Mouse (Mus musculus) kidney, adult 2 months (tissue): Measurements from ENCODE around the gene Crebzf. TPM values are rescaled to one million over a fixed set of nuclear protein-coding genes. Genes with fewer than 3 reads are reported as not detected.

ENCODE experiments used
- DNase-seq: peaks from one replicate; pipeline ENCODE4 v3.0.0; 2021
- H3K27ac ChIP-seq: fragments of 200-500 bp; 2 replicates; pipeline ENCODE4 v1.5.1; 2012; ENCODE audit warnings: low read depth, low read length, control low read depth, inconsistent platforms; ENCODE audit not compliant: insufficient read depth
- H3K27me3 ChIP-seq: fragments of 200-500 bp; replicated peaks from 2 replicates; pipeline ENCODE4 v1.6.1; 2012; ENCODE audit warnings: mild to moderate bottlenecking, moderate library complexity, low read length, inconsistent platforms; ENCODE audit not compliant: control insufficient read depth, insufficient read depth
- H3K36me3 ChIP-seq: fragments of 200-500 bp; 2 replicates; pipeline ENCODE4 v1.6.1; 2012; ENCODE audit warnings: mild to moderate bottlenecking, moderate library complexity, low read length, inconsistent platforms; ENCODE audit not compliant: control insufficient read depth, insufficient read depth
- H3K4me1 ChIP-seq: fragments of 200-500 bp; 2 replicates; pipeline ENCODE4 v1.6.1; 2011; ENCODE audit warnings: low read length; ENCODE audit not compliant: control insufficient read depth, insufficient read depth
- H3K4me3 ChIP-seq: fragments of 200-500 bp; 2 replicates; pipeline ENCODE4 v1.5.1; 2011; ENCODE audit warnings: mild to moderate bottlenecking, low read depth, low read length, control low read depth; ENCODE audit not compliant: insufficient read depth
- CTCF ChIP-seq: fragments of 200-500 bp; conservative IDR thresholded peaks from 2 replicates; pipeline ENCODE4 v1.5.1; 2011; ENCODE audit warnings: low read depth, mild to moderate bottlenecking, control low read depth, low read length, moderate library complexity, mixed read lengths; ENCODE audit not compliant: insufficient read depth, insufficient read length
- POLR2A ChIP-seq: fragments of 200-500 bp; IDR thresholded peaks from one replicate; pipeline ENCODE4 v1.6.1; 2011; ENCODE audit warnings: low read depth, low read length, control low read depth
- WGBS: fragments of 180-500 bp; shearing (Covaris S2); methylation state at CpG from one replicate; pipeline ENCODE4 v1.1.7; 2018; 5-methylcytosine and 5-hydroxymethylcytosine counted together
- polyA plus RNA-seq: library from polyadenylated mRNA; depleted of rRNA; stranded (reverse); fragments of >200 nt; gene quantifications from 2 replicates; pipeline ENCODE4 v1.2.3, GENCODE M21; 2012; rRNA removed

The Crebzf gene
- polyA plus RNA-seq, 1 experiment: 21.4 TPM

DNA sequence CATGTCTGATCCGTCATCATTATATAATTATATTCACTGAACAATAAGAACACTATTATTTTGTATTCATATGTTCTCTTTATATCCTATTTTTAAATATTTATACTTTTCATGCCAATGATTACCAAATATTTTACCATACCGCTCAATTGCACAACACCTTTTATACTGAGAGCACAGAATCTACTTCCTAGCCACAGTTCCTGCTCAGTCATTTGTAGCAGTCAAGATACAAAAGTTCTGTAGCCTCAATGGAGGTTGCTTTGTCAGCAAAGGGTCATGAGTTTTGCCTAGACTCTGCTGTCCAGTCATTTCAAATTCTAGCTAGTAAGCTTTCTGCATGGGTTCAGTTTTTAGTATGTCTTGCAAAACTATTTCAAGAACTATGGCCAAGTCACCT, 40.1 kb downstream of the Crebzf start:
- TF ChIP-seq POLR2A: no peak
- no peak for TF ChIP-seq CTCF
- Histone ChIP-seq H3K4me1 (no peaks in the 10 kb centered on the region), H3K27me3 (no peaks in the 10 kb centered on the region), H3K27ac (no peak overlapping the region), H3K4me3 (no peak overlapping the region), H3K36me3 (no peaks in the 10 kb centered on the region)
- DNase-seq: peak; percentile 34
- WGBS: 85% methylated on average over 2 of the region's 2 CpGs

Other genes starting within 250 kb of the Crebzf start
- not detected in 2 replicates for gene Ccdc83, start 177.0 kb upstream of the Crebzf start, polyA plus RNA-seq
- 9.0 and 9.6 TPM in 2 replicates for gene Sytl2, start 140.5 kb upstream of the Crebzf start, polyA plus RNA-seq
- gene Ccdc89, start 16.2 kb upstream of the Crebzf start, polyA plus RNA-seq: 0.10 and 0.13 TPM in 2 replicates
- gene Tmem126a, start 14.5 kb downstream of the Crebzf start, polyA plus RNA-seq: 38.7 and 52.9 TPM in 2 replicates
- 13.6 and 17.2 TPM in 2 replicates for gene Tmem126b, start 33.3 kb downstream of the Crebzf start, polyA plus RNA-seq
- gene Dlg2, start 33.9 kb downstream of the Crebzf start, polyA plus RNA-seq: 1.6 and 2.1 TPM in 2 replicates